Mouse (Mus musculus): Measurements from ENCODE around the gene Hist3h2ba.
"Not testable (repeated sequence)": the region's sequence is repeated elsewhere in the genome, so short reads cannot be mapped to it uniquely, and the experiment has no call there.

Gene Hist3h2ba

DNA sequence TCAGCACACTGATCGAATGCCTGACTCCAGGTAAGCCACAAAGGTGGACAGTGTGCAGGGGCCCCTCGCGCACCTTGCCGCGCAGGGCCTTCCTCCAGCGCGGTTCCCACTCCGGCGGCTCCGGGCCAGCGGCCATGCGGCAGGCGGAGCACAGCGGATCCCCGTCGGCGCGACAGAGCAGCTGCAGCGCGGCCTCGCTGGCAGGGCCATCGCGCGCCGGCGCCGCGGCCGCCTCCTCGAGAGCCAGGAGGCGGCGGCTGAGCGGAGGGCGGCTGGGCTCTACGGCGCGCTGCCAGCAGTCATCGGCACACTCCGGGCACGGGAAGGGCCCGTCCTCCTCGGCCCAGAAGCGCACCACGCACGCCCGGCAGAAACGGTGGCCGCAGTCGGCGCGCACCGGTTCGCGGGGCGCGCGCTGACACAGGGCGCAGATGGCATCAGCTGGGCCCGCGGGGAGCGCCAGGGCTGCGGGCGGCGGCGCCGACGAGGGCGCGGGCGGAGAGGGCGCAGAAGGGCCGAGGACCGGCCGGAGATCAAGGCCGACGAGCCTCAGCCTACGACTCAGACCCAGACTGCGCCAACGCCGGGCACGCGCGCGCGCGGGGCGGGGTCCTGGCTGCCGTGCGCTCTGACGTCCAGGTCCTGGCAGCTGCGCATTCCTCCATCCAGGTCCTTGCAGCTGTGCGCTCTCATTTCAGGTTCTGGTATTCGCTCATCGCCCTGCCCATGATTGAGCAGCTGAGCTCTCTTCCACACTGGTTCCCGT is 10.2 kb upstream of the Hist3h2ba start, which contains the start of gene Rnf187:
Gene Rnf187, minus strand, starts transcription at position 595 of the 766 bp plus-strand sequence.
- peak; percentile 97 for DNase-seq (ENCODE audit: low read depth, low spot score)

DNA sequence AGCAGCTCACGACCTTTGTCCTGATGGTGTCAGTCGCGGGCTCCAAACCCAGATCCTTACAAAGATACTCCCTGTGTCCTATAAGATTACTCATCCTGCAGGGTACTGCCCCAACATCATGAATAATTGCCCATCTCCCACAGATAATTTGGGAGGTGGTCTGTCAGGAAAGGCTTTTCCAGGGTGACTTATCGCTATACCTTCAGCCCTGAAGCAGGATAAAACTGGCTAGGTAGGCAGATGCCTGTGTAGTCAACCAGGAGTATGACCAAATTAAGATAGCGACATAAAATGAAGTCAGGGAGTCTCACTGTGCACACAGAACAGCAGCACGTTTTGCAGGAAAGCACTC is 9.7 kb upstream of the Hist3h2ba start:
- peak; percentile 9 for DNase-seq (ENCODE audit: low read depth, low spot score)

DNA sequence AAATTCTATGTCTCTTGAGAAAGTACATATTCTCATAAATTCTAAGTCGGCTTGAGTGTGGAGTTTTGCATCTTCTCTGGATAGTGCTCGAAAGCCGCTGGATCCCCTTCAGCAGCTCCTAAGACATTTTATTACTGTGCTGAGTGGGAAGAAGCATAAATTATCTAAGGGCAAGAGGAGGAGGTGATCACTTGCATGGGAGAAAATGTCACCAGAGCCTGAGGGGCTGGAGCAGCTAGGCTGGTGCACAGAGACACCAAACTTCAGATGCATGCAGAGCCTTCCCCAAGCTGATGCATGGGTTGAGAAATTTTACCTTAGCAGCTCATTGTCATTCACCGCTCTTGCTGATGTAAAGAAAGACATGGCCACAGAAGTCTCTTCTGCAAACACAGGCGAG is 4.6 kb upstream of the Hist3h2ba start:
- no peak for DNase-seq (ENCODE audit: low read depth, low spot score)

DNA sequence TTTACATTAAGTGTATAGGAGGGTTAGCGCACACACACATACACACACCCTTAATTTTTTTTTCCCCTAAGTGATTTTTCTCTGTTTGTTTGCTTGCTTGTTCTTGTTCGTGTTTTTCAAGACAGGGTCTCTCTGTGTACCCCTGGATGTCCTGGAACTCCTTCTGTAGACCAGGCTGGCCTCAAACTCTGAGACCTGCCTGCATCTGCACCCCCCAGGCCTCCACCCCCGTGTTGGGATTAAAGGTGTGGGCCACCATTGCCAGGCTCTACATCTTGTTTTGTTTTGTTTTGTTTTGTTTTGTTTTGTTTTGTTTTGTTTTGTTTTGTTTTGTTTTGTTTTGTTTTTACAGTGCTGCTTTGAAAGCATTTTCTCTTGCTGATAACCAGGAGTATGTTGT is 1.4 kb upstream of the Hist3h2ba start:
- no peak for DNase-seq (ENCODE audit: low read depth, low spot score)

DNA sequence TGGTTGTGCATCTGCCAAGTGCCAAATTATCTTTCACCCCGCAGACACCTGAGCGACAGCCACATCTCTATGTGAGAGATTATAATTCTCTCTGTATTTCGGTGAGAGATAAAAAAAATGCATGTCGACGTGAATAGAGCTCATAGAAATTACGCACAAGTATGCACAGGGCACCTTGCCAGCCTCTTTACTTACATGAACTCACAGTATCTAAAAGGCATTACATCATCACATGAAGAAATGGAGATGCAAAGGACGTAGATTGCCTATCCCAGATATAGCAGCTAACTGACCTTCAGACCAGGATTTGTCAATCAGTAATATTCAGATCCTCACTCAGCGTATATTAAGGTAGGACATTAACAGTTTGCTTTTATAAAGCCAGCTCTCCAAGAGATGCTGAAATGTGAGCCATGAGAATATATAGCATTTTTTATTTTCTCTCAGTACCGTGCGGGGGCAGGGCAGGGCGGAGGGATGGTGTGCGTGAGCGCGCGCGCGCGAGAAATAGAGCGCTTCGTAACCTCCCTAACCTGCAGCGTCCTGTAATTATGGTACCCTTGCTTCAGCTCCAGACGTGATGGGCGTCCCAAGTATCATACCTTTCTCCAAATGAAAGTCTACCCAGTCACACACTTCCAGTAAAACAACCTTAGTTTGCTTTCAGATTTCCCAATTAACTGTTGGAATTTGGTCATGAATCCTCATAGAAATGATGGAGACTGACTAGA is 757 bp upstream of the Hist3h2ba start:
- no peak for DNase-seq (ENCODE audit: low read depth, low spot score)

DNA sequence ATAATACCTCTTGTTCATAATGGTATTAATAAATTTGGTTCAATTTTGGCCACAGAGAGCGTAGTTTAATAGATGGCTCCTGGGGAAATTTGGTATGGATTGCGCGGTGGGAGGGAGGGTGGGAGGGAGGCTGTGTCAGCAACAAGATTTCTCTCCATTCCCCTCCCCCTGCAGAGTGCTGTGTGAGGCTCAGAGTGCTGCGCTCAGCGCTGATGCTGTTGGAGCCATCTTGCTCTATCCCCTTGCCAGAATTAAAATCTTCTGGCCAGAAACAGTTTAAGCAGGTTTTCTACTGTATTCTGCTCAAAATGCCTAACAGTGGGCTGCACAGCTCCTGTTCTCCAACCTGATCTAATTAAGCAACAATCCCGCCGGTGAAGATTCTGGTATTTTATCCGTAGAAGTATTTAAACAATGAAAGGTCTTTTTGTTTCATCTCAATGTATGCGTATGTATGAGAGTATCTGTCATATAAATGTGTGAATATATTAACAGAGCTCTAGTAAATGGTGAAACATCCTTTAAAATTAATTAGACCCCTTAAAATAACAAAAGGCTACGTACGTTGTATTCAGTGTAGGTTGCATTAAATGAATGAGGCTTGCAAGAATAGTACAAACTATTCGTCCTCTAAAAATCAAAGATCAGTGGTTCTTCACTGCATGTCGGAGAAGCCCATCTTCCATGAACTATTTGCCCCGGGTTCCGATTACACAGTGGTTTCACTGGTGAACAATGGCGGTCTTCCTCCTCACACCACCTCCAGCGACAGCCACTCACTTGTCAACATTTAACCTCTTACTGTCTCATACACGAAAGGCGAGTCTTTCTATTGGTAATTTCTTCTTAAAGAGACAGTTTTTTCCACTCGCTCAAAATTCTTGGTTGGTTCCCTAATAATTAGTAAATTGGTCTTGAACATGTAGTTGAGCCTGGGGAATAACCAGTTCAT is 1.0 kb downstream of the Hist3h2ba start:
- DNase-seq (ENCODE audit: low read depth, low spot score): peak; percentile 41

DNA sequence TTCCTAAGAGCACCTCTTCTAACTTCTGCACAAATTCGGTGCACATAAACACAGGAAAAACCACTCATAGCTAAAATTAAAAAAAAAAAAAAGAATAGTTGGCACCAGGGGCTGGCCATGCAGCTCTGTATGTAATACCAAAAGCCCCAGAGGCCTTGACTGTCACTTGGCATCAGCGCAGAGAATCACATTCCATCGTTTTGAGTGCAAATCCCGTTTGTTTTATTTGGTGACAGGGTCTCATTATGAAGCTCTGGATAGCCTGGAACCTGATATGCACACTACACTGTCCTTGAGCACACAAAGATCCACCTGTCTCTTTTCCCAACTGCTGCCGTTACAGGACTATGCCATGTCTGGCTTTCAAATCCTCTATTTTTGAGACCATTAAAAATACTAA is 2.5 kb downstream of the Hist3h2ba start:
- no peak for DNase-seq (ENCODE audit: low read depth, low spot score)

DNA sequence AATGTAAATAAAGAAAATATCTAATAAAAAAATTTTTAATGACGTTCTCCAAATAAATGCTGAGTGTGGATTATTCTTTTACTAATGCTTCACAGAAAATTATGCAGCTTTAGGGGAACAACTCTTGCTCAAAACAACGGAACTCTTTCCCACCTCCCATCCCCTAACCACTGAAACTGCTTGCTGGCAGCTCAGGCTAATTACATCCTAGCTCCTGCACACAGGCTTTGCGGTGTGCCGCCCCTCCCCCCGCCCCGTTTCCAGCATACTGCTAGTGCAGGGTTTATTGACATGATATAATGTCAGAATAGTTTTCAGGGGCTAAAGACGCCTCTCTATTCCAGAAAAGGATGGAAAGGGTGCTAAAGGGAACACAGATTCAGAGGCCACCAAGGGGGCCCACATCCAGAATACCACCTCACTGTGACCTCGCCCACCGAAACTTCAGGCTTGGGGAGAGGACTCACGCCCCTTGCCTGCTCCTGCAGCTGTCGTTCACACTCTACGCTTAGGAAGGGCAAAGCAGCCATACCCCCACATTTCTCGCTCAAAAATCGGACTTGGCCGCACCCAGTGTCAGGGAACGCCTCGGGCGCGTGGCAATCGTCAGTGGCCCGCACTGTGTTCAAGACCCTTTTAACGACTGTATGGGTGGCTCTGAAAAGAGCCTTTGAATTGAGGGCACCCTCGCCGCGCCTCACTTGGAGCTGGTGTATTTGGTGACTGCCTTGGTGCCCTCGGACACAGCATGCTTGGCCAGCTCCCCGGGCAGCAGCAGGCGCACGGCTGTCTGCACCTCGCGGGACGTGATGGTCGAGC is 4.8 kb downstream of the Hist3h2ba start:
- no peak for DNase-seq (ENCODE audit: low read depth, low spot score)

DNA sequence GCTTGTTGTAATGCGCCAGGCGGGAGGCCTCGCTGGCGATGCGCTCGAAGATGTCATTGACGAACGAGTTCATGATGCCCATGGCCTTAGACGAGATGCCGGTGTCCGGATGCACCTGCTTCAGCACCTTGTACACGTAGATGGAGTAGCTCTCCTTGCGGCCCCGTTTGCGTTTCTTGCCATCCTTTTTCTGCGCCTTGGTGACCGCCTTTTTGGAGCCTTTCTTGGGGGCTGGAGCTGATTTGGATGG is 5.4 kb downstream of the Hist3h2ba start:
- not testable (repeated sequence) for DNase-seq (ENCODE audit: low read depth, low spot score)

DNA sequence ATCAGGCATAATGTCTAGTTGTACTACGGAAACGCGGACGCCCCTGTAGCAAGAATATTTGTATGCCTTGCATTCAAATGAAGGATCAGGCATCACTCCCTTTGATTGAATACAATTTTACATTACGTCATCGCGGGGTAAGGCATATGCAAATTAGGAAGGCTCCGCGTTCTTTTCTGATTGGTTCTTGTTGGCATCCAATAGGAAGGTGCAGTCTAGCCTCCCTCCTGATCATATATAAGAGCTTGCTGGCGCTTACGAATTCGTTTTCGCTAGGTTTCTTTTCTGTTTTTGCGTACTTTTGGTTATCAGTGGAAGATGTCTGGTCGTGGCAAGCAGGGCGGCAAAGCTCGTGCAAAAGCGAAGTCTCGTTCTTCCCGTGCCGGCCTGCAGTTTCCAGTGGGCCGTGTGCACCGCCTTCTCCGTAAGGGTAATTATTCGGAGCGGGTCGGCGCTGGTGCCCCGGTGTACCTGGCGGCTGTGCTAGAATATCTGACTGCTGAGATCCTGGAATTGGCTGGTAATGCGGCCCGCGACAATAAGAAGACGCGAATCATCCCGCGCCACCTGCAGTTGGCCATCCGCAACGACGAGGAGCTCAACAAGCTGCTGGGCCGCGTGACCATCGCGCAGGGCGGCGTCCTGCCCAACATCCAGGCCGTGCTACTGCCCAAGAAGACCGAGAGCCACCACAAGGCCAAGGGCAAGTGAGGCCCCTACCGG is 5.9 kb downstream of the Hist3h2ba start, which contains the start of the genes Hist3h2a and Trim17:
Gene Hist3h2a, plus strand, starts transcription at position 266 of the 723 bp plus-strand sequence.
Gene Trim17, plus strand, starts transcription at position 266 of the 723 bp plus-strand sequence.
- DNase-seq (ENCODE audit: low read depth, low spot score): peak; percentile 95

DNA sequence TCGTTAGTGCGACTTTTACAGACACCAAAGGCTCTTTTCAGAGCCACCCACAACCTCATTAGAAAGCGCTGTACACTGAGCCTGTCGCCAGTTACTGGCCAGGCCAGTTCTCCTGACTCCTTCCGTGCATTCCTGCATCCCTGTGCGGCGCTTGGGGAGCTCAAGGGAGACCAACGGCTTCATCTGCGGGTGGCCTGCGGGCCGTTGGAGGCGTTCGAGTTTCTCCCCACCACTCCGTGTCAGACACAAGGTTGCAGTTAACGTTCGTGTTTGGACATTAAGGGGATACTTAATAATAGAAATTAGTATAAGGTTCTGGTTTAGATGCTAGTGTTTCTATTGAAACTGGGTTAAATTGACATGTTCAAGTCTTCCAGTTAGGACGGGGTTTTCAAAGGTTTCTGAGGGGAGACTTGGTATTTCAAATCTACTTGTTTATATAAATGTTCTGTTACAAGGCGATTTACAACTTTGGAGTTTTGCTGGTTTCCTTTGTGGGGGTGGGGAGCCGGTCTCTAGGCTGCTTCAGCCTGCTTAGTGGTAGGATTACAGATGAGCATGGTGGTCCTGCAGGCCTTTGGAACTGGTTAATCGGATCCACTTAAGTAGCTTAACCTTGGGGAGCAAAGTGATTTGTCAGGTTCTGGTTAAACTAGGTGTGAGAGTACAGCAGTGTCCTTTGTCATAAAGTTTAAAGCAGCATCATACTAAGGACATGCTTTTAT is 6.6 kb downstream of the Hist3h2ba start:
- DNase-seq (ENCODE audit: low read depth, low spot score): no peak

DNA sequence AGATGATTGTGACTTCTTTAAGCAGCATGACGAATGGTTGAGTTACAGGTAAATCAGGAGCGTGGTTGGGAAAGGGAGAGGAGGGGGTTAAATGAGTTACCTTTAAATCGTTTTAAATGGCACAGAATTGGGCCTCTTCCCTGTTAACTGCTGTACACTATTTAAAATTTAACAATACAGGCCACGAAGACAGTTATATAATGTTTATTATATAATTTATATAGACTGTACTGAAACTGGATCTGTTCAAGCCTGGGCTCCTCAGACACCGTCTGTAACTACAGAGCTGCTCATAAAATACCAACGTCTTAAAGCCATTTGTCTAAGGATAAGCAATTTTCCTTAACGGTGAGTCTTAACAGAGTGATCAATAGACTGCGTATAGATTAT is 7.1 kb downstream of the Hist3h2ba start:
- no peak for DNase-seq (ENCODE audit: low read depth, low spot score)

DNA sequence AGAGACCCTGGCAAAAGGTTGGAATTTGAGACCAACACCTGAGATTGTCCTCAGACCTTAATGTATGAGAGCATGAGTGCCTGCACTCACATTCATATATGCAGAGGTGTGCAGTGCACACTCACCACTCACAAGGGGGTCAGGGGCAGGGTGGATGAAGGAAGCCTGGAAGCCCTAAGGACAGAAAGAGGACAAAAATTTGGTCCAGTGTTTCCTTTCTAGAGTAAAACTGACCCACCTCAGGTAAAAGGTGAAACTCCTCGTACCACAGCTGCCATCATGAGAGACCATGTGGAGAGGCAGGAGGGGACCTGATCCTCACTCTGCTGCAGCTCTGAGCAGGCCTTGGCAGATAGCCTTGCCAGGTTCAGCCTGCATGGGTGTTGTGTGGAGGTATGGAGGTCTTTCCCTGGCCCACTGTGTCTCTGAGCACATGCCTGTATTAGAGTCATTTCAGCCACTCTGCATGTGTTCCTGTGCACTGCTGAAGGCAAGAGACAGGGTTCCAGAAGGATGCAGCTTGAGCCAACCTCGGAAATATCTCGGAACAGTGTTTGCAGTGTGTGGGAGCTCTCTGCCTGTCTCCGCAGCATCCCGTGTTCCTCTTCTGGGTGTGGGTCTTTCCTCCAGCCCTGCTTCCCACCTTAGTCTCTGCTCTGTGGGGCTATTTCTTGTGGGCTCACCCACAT is 8.7 kb downstream of the Hist3h2ba start:
- DNase-seq (ENCODE audit: low read depth, low spot score): no peak

DNA sequence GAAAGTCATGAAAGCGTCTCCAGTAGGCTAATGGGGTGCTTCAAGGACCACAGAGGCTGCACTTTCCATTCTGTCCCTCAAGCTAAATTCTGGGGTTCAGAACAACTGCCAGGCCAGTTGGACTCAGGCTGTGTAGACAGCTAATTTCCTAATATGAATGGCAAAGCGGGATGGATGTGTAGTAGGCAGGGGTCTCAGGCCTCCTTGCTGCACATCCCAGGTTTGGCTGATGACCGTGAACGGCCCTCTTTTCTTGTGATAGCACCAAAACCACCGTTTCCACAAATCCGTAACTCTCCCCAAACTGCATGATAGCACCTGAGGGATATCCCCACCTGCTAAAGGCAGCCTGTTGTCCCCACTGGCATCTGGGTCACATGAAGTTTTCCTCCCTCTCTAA is 9.8 kb downstream of the Hist3h2ba start:
- no peak for DNase-seq (ENCODE audit: low read depth, low spot score)

DNA sequence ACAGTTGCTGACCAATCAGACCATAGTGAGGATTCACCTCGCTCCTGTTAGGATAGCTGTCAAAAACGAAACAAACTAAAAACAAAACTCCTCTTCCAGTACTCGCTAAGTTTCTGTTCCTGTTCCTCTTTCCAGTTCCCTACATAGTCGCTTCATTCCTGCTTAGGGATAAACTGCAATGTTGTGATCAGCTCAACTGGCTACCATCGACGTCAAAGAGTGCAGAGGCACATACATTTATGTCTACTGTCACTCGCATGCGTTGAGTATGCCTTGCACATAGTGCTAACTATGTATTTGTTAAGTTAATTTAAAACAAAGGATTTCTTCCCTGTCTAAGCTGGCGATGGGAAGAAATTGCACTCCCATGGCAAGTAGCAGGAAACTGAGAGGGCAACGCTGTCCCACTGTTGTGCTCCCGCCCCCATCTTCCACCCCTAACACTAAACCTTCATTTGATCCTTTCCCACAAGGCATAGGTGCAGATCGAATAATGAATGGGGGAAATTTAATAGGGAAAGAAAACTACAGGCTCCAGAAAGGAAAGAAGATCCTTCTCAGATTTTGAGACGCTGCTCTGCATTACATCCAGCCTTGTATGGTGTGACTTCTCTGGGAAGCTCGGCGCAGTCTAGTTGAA is 10.6 kb downstream of the Hist3h2ba start:
- no peak for DNase-seq (ENCODE audit: low read depth, low spot score)

DNA sequence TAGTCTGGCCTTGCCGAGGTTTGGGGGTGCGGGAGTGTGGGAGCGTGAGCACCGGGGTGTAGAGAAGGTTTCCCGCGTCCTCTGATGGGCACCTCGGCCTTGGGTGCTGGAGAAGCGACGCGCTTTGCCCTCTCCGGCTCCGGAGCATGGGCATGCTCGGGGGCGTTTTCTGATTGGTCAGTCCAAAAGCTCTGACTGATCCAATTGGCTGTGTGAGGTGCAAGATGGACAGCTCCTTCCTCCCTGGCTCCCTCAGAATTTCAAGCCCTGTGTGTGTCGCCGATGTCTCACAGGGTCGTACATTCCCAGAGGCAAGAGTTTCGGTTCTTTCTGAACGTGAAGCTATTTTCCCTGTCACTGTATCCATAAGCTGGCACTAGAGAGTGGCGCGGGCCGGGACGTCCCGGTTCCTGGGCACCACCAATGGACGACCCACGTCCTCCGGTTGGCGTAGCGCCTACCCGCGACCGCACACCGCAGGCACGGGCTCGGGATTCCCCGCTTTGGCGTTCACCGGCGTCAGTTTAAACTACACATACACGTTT is 11.3 kb downstream of the Hist3h2ba start:
- peak; percentile 85 for DNase-seq (ENCODE audit: low read depth, low spot score)

DNA sequence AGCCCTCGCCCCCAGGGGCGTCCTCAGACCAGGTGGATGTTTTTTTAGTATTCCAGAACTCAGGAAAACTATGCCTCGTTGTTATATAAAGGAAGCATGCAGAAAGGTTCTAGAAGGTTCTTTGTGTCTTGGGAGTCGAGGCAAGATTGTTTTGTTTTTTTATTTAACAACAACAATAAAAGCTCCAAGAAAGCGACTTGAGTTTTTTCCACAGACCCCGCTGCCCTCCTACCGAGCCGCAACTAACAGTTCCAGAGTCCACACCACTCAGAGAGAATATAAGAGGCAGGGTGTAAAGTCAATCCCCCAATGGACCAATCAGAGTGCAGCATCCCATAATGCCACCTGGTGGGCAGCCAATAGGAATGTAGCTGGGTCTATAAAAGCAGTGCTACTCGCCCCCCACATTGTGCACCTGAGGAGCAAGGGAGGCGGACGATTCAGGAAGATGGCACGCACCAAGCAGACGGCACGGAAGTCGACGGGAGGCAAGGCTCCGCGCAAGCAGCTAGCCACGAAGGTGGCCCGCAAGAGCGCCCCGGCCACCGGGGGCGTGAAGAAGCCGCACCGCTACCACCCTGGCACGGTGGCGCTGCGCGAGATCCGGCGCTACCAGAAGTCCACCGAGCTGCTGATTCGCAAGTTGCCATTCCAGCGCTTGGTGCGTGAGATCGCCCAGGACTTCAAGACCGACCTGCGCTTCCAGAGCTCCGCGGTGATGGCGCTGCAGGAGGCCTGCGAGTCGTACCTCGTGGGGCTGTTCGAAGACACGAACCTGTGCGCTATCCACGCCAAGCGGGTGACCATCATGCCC is 12.9 kb downstream of the Hist3h2ba start:
- DNase-seq (ENCODE audit: low read depth, low spot score): peak; percentile 88

DNA sequence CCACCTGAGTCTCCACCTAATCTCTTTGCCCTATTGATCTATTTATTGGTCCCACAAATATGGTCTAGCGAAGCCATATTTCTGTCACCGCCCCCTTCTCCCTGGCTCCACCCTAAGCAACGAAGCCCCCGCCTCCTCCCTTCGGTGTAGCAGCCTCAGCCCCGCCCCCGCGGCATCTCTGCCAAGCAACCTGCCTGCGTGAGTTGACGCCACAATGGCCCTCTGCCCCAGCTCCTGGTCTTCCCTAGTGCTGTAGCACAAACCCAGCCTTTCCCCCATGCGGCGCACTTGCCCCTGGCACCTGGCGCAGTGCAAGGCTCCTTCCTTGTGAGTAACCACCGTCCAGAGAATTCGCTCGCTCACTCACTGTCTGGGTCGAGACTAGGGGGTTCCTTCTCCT is 14.8 kb downstream of the Hist3h2ba start:
- peak; percentile 77 for DNase-seq (ENCODE audit: low read depth, low spot score)

All from ZHBTc4 (cell line).